Mouse (Mus musculus) heart, embryonic 14.5 days (tissue): ENCODE measurements around the gene Plekhm2. TPM values are rescaled to one million over a fixed set of nuclear protein-coding genes. Genes with fewer than 3 reads are reported as not detected.
A peak's percentile ranks its signal among the peaks of the same experiment; 100 is the strongest.

Source experiments
- ATAC-seq: fragments of 200-750 bp; cut with Nextera tagmentation; 2 replicates; pipeline ENCODE4 v1.8.0; 2017; ENCODE audit warnings: low read depth, moderate TSS enrichment; ENCODE audit not compliant: insufficient number of reproducible peaks, insufficient read depth, low FRiP score
- H3K27ac ChIP-seq, 2 experiments: fragments of 200-500 bp in 1 of 2; fragments of 300-500 bp in 1 of 2; sonication (generic) in 1 of 2; replicated peaks in 1 of 2; 2 replicates each; pipeline ENCODE4 v1.5.1; 2012 to 2014; ENCODE audit warnings: low read depth in 2 of 2, low read length in 2 of 2, control low read depth in 1 of 2, mild to moderate bottlenecking in 1 of 2, mixed read lengths in 1 of 2; ENCODE audit not compliant: control insufficient read depth in 1 of 2, insufficient read depth in 1 of 2
- H3K27me3 ChIP-seq: fragments of 300-500 bp; sonication (generic); 2 replicates; pipeline ENCODE4 v1.6.1; 2014; ENCODE audit warnings: mild to moderate bottlenecking, low read length, control low read depth; ENCODE audit not compliant: control insufficient read depth, insufficient read depth
- H3K36me3 ChIP-seq: fragments of 300-500 bp; sonication (generic); 2 replicates; pipeline ENCODE4 v1.6.1; 2014; ENCODE audit warnings: mild to moderate bottlenecking, control low read depth, low read length, mixed read lengths; ENCODE audit not compliant: control insufficient read depth, insufficient read depth
- H3K4me1 ChIP-seq, 2 experiments: fragments of 200-500 bp in 1 of 2; fragments of 300-500 bp in 1 of 2; sonication (generic) in 1 of 2; 2 replicates each; pipeline ENCODE4 v1.6.1; 2012 to 2014; ENCODE audit warnings: low read length in 2 of 2, control low read depth in 1 of 2, mixed read lengths in 1 of 2; ENCODE audit not compliant: control insufficient read depth in 2 of 2, insufficient read depth in 2 of 2
- H3K4me2 ChIP-seq: fragments of 300-500 bp; sonication (generic); 2 replicates; pipeline ENCODE4 v1.6.1; 2014; ENCODE audit warnings: mild to moderate bottlenecking, low read length
- H3K4me3 ChIP-seq, 2 experiments: fragments of 200-500 bp in 1 of 2; fragments of 300-500 bp in 1 of 2; sonication (generic) in 1 of 2; 2 replicates each; pipeline ENCODE4 v1.5.1; 2012 to 2014; ENCODE audit warnings: low read length in 2 of 2, mild to moderate bottlenecking in 2 of 2, control low read depth in 1 of 2, low read depth in 1 of 2, moderate library complexity in 1 of 2; ENCODE audit not compliant: control insufficient read depth in 1 of 2, insufficient read depth in 1 of 2
- H3K9ac ChIP-seq: fragments of 300-500 bp; sonication (generic); 2 replicates; pipeline ENCODE4 v1.6.1; 2014; ENCODE audit warnings: mild to moderate bottlenecking, low read length
- H3K9me3 ChIP-seq: fragments of 300-500 bp; sonication (generic); 2 replicates; pipeline ENCODE4 v1.6.1; 2016; ENCODE audit warnings: low read length, control low read depth; ENCODE audit not compliant: control insufficient read depth
- WGBS: fragments of 180-500 bp; shearing (Covaris S2); extraction: QIAGEN DNeasy Blood & Tissue Kit; methylation state at CpG from one replicate; pipeline ENCODE4 v1.1.7; 2014; 5-methylcytosine and 5-hydroxymethylcytosine counted together
- polyA plus RNA-seq: library from polyadenylated mRNA; unstranded; fragments of >200 nt; fragmentation: Nextera tagmentation; extraction: Ambion mirVana; gene quantifications from 2 replicates; pipeline ENCODE4 v1.2.1, GENCODE M21; 2014

Plekhm2 gene
- polyA plus RNA-seq, 1 experiment from 2014 or later: 7.8 TPM

GRCm38 (mm10) chr4:141596700-141597328 is 67.9 kb downstream of the Plekhm2 start:
- ATAC-seq: no peak
- no peak overlapping the region for H3K27ac ChIP-seq
- no peaks in the 10 kb centered on the region for H3K9me3 ChIP-seq
- peaks cover 40% of the 10 kb centered on the region for H3K36me3 ChIP-seq
- 73% methylated on average over 8 of the region's 8 CpGs for WGBS
- no peak overlapping the region for H3K4me3 ChIP-seq
- H3K4me1 ChIP-seq: peaks cover 19 to 30% of the 10 kb centered on the region in 2 experiments
- H3K9ac ChIP-seq: peak overlapping the region; percentile 10; the same call in 1 of the 2 replicates
- no peaks in the 10 kb centered on the region for H3K27me3 ChIP-seq
- H3K4me2 ChIP-seq: no peak overlapping the region

GRCm38 (mm10) chr4:141595605-141596268 is 69.0 kb downstream of the Plekhm2 start:
- Histone ChIP-seq H3K9ac (no peak overlapping the region), H3K9me3 (no peaks in the 10 kb centered on the region), H3K36me3 (peaks cover 45% of the 10 kb centered on the region), H3K4me1 (peaks cover 11 to 21% of the 10 kb centered on the region in 2 experiments; a peak in 3 of 4 replicates), H3K27ac (no peak overlapping the region), H3K27me3 (no peaks in the 10 kb centered on the region), H3K4me3 (no peak overlapping the region), H3K4me2 (no peak overlapping the region)
- no peak for ATAC-seq
- 78% methylated on average over 9 of the region's 9 CpGs for WGBS

GRCm38 (mm10) chr4:141595138-141595537 is 69.6 kb downstream of the Plekhm2 start:
- H3K4me1 ChIP-seq: peaks cover 8 to 15% of the 10 kb centered on the region in 2 experiments; a peak in 3 of 4 replicates
- no peak overlapping the region for H3K27ac ChIP-seq
- 96% methylated on average over 11 of the region's 11 CpGs for WGBS
- ATAC-seq: no peak
- no peak overlapping the region for H3K4me2 ChIP-seq
- H3K9me3 ChIP-seq: no peaks in the 10 kb centered on the region
- no peak overlapping the region for H3K4me3 ChIP-seq
- H3K36me3 ChIP-seq: peaks cover 50% of the 10 kb centered on the region
- no peaks in the 10 kb centered on the region for H3K27me3 ChIP-seq
- no peak overlapping the region for H3K9ac ChIP-seq

GRCm38 (mm10) chr4:141591547-141591946 is 73.2 kb downstream of the Plekhm2 start:
- Histone ChIP-seq H3K4me1 (no peaks in the 10 kb centered on the region), H3K27ac (no peak overlapping the region), H3K9me3 (no peaks in the 10 kb centered on the region), H3K9ac (no peak overlapping the region), H3K36me3 (peaks cover 85% of the 10 kb centered on the region), H3K4me3 (no peak overlapping the region), H3K4me2 (no peak overlapping the region), H3K27me3 (no peaks in the 10 kb centered on the region)
- ATAC-seq: no peak
- 14% methylated on average over 3 of the region's 3 CpGs for WGBS

DNA sequence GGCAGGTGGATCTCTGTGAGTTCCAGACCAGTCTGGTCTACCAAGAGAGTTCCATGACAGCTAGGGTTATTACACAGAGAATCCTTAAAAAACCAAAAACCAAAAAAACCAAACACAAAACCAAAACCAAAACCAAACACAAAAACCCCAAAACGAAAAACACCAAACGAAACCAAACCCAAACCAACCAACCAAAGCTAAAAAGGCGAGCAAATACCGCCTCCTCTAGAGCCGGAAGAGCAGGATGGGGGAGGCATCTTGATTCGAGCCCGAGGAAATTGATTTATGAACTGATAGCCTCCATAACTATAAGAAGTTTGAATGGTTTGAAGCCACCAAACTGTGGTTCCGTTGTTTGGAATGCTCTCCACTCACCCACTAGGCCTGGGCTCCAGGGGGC is 80.8 kb downstream of the Plekhm2 start:
- Histone ChIP-seq H3K4me3 (no peak overlapping the region), H3K27ac (no peak overlapping the region), H3K4me1 (peaks cover 0 to under 1% of the 10 kb centered on the region in 2 experiments; a peak in 1 of 4 replicates), H3K27me3 (no peaks in the 10 kb centered on the region), H3K36me3 (peaks cover 85% of the 10 kb centered on the region), H3K9me3 (no peaks in the 10 kb centered on the region), H3K4me2 (no peak overlapping the region), H3K9ac (no peak overlapping the region)
- WGBS: 90% methylated on average over 8 of the region's 8 CpGs
- ATAC-seq: no peak

DNA sequence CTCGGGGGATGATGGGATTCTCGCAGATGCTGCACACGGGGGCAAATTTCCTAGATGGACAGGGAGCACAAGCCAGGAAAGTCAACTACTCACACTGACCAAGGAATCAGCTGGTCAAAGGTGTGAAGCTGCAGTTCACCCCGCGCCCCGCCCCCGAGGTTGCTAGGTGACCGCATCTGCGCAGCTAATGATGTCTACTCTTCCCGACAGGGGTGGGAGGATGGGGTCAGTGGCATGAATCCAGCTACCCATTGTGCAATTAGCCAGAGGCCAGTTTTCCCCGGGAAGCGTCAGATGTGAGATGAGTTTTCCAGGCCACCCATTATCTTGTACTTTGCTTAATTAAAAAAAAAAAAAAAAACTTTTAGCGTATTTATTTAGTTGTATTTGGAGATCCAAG is 83.6 kb downstream of the Plekhm2 start:
- no peak for ATAC-seq
- no peaks in the 10 kb centered on the region for H3K9me3 ChIP-seq
- WGBS: 87% methylated on average over 13 of the region's 13 CpGs
- H3K4me2 ChIP-seq: no peak overlapping the region
- no peak overlapping the region for H3K9ac ChIP-seq
- no peak overlapping the region for H3K27ac ChIP-seq
- H3K4me3 ChIP-seq: no peak overlapping the region
- no peaks in the 10 kb centered on the region for H3K27me3 ChIP-seq
- peaks cover 0 to 3% of the 10 kb centered on the region in 2 experiments; a peak in 1 of 4 replicates for H3K4me1 ChIP-seq
- H3K36me3 ChIP-seq: peaks cover 88% of the 10 kb centered on the region

- 24% methylated on average over 3 of the region's 3 CpGs for WGBS
Observed at GRCm38 (mm10) chr4:141578833-141579232, 85.9 kb downstream of the Plekhm2 start.

More at GRCm38 (mm10) chr4:141578833-141579232, 85.9 kb downstream of the Plekhm2 start:
- no peak for ATAC-seq
- Histone ChIP-seq H3K9ac (no peak overlapping the region), H3K4me2 (no peak overlapping the region), H3K36me3 (peaks cover 72% of the 10 kb centered on the region), H3K27me3 (no peaks in the 10 kb centered on the region), H3K4me3 (no peak overlapping the region), H3K4me1 (peaks cover 5 to 9% of the 10 kb centered on the region in 2 experiments; a peak in 3 of 4 replicates), H3K27ac (peak overlapping the region in 1 of 2 experiments; percentile 47; a peak in 1 of 4 replicates), H3K9me3 (no peaks in the 10 kb centered on the region)
